Mouse (Mus musculus): Measurements from ENCODE around the gene Foxa3. TPM values are rescaled to one million over a fixed set of nuclear protein-coding genes. Genes with fewer than 3 reads are reported as not detected.
A peak's percentile ranks its signal among the peaks of the same experiment; 100 is the strongest.

The Foxa3 gene
- polyA plus RNA-seq, 1 experiment from 2014 or later: 0.56 TPM

GRCm38 (mm10) chr7:19054777-19055076, 31.4 kb upstream of the Foxa3 start:
- Histone ChIP-seq H3K36me3 (ENCODE audit: control insufficient read depth, insufficient read depth, low read length) (peaks cover 43% of the 10 kb centered on the region), H3K4me3 (ENCODE audit: low read depth, low read length) (no peak overlapping the region), H3K4me2 (ENCODE audit: low read depth, low read length) (peak overlapping the region; percentile 40), H3K9ac (ENCODE audit: low read depth, low read length) (0 out of 2 replicates have a peak overlapping the region, but pooled peaks have one; percentile 34), H3K4me1 (ENCODE audit: control insufficient read depth, insufficient read depth, low read length) (no peaks in the 10 kb centered on the region), H3K27me3 (replicated peaks; ENCODE audit: control insufficient read depth, insufficient read depth, low read length) (no peaks in the 10 kb centered on the region), H3K9me3 (ENCODE audit: control insufficient read depth, low read length) (no peaks in the 10 kb centered on the region), H3K27ac (replicated peaks; ENCODE audit: low read depth, low read length) (no peak overlapping the region)
- DNase-seq (ENCODE audit: low spot score) (no peak), ATAC-seq (ENCODE audit: low read depth) (peak; percentile 15)
- 73% methylated on average over 6 of the region's 9 CpGs for WGBS

GRCm38 (mm10) chr7:19054047-19054776, 30.9 kb upstream of the Foxa3 start, which contains the start of gene Rsph6a:
TSS of gene Rsph6a (plus strand) at chr7:19054690.
- H3K9ac ChIP-seq (ENCODE audit: low read depth, low read length): peak within 1 kb of the TSS; percentile 34; the same call in 1 of the 2 replicates
- no peaks in the 10 kb centered on the region for H3K4me1 ChIP-seq (ENCODE audit: control insufficient read depth, insufficient read depth, low read length)
- ATAC-seq (ENCODE audit: low read depth) (peak; percentile 73), DNase-seq (ENCODE audit: low spot score) (peak; percentile 70)
- 27% methylated on average over 24 of the region's 33 CpGs for WGBS
- no peak within 1 kb of the TSS; the same call in 1 of the 2 replicates for H3K27ac ChIP-seq (replicated peaks; ENCODE audit: low read depth, low read length)
- H3K36me3 ChIP-seq (ENCODE audit: control insufficient read depth, insufficient read depth, low read length): peaks cover 48% of the 10 kb centered on the region
- no peaks in the 10 kb centered on the region for H3K9me3 ChIP-seq (ENCODE audit: control insufficient read depth, low read length)
- H3K4me3 ChIP-seq (ENCODE audit: low read depth, low read length): no peak within 1 kb of the TSS
- peak within 1 kb of the TSS; percentile 40 for H3K4me2 ChIP-seq (ENCODE audit: low read depth, low read length)
- no peaks in the 10 kb centered on the region for H3K27me3 ChIP-seq (replicated peaks; ENCODE audit: control insufficient read depth, insufficient read depth, low read length)

- no peaks in the 10 kb centered on the region for H3K4me1 ChIP-seq (ENCODE audit: control insufficient read depth, insufficient read depth, low read length)
- H3K4me3 ChIP-seq (ENCODE audit: low read depth, low read length): no peak overlapping the region
- ATAC-seq (ENCODE audit: low read depth): no peak
- H3K9me3 ChIP-seq (ENCODE audit: control insufficient read depth, low read length): no peaks in the 10 kb centered on the region
- no peak overlapping the region for H3K27ac ChIP-seq (replicated peaks; ENCODE audit: low read depth, low read length)
- 91% methylated on average over 7 of the region's 7 CpGs for WGBS
- H3K27me3 ChIP-seq (replicated peaks; ENCODE audit: control insufficient read depth, insufficient read depth, low read length): no peaks in the 10 kb centered on the region
- H3K9ac ChIP-seq (ENCODE audit: low read depth, low read length): no peak overlapping the region
- no peak overlapping the region for H3K4me2 ChIP-seq (ENCODE audit: low read depth, low read length)
- no peak for DNase-seq (ENCODE audit: low spot score)
- H3K36me3 ChIP-seq (ENCODE audit: control insufficient read depth, insufficient read depth, low read length): peaks cover 59% of the 10 kb centered on the region
Observed at GRCm38 (mm10) chr7:19053136-19053532, 29.8 kb upstream of the Foxa3 start.

GRCm38 (mm10) chr7:19052345-19053135, 29.2 kb upstream of the Foxa3 start:
- Histone ChIP-seq H3K9me3 (ENCODE audit: control insufficient read depth, low read length) (no peaks in the 10 kb centered on the region), H3K4me2 (ENCODE audit: low read depth, low read length) (no peak overlapping the region), H3K4me3 (ENCODE audit: low read depth, low read length) (no peak overlapping the region), H3K9ac (ENCODE audit: low read depth, low read length) (no peak overlapping the region), H3K4me1 (ENCODE audit: control insufficient read depth, insufficient read depth, low read length) (no peaks in the 10 kb centered on the region), H3K36me3 (ENCODE audit: control insufficient read depth, insufficient read depth, low read length) (peaks cover 65% of the 10 kb centered on the region), H3K27me3 (replicated peaks; ENCODE audit: control insufficient read depth, insufficient read depth, low read length) (no peaks in the 10 kb centered on the region), H3K27ac (replicated peaks; ENCODE audit: low read depth, low read length) (no peak overlapping the region)
- DNase-seq (ENCODE audit: low spot score) (no peak), ATAC-seq (ENCODE audit: low read depth) (no peak)
- WGBS: 90% methylated on average over 15 of the region's 15 CpGs

GRCm38 (mm10) chr7:19051161-19051560, 27.8 kb upstream of the Foxa3 start:
- Histone ChIP-seq H3K9me3 (ENCODE audit: control insufficient read depth, low read length) (no peaks in the 10 kb centered on the region), H3K4me3 (ENCODE audit: low read depth, low read length) (no peak overlapping the region), H3K36me3 (ENCODE audit: control insufficient read depth, insufficient read depth, low read length) (peaks cover 79% of the 10 kb centered on the region), H3K27me3 (replicated peaks; ENCODE audit: control insufficient read depth, insufficient read depth, low read length) (no peaks in the 10 kb centered on the region), H3K27ac (replicated peaks; ENCODE audit: low read depth, low read length) (no peak overlapping the region), H3K4me1 (ENCODE audit: control insufficient read depth, insufficient read depth, low read length) (no peaks in the 10 kb centered on the region), H3K9ac (ENCODE audit: low read depth, low read length) (no peak overlapping the region), H3K4me2 (ENCODE audit: low read depth, low read length) (no peak overlapping the region)
- no peak for ATAC-seq (ENCODE audit: low read depth)
- no peak for DNase-seq (ENCODE audit: low spot score)
- WGBS: 57% methylated on average over 4 of the region's 4 CpGs

GRCm38 (mm10) chr7:19050172-19050571, 26.8 kb upstream of the Foxa3 start:
- no peaks in the 10 kb centered on the region for H3K4me1 ChIP-seq (ENCODE audit: control insufficient read depth, insufficient read depth, low read length)
- H3K9me3 ChIP-seq (ENCODE audit: control insufficient read depth, low read length): no peaks in the 10 kb centered on the region
- H3K9ac ChIP-seq (ENCODE audit: low read depth, low read length): no peak overlapping the region
- no peaks in the 10 kb centered on the region for H3K27me3 ChIP-seq (replicated peaks; ENCODE audit: control insufficient read depth, insufficient read depth, low read length)
- H3K36me3 ChIP-seq (ENCODE audit: control insufficient read depth, insufficient read depth, low read length): peaks cover 89% of the 10 kb centered on the region
- no peak for DNase-seq (ENCODE audit: low spot score)
- WGBS: 83% methylated on average over 8 of the region's 8 CpGs
- no peak overlapping the region for H3K27ac ChIP-seq (replicated peaks; ENCODE audit: low read depth, low read length)
- ATAC-seq (ENCODE audit: low read depth): no peak
- no peak overlapping the region for H3K4me2 ChIP-seq (ENCODE audit: low read depth, low read length)
- no peak overlapping the region for H3K4me3 ChIP-seq (ENCODE audit: low read depth, low read length)

- no peak overlapping the region for H3K4me2 ChIP-seq (ENCODE audit: low read depth, low read length)
- H3K27me3 ChIP-seq (replicated peaks; ENCODE audit: control insufficient read depth, insufficient read depth, low read length): no peaks in the 10 kb centered on the region
- H3K9ac ChIP-seq (ENCODE audit: low read depth, low read length): no peak overlapping the region
- no peaks in the 10 kb centered on the region for H3K9me3 ChIP-seq (ENCODE audit: control insufficient read depth, low read length)
- DNase-seq (ENCODE audit: low spot score) (no peak), ATAC-seq (ENCODE audit: low read depth) (no peak)
- H3K4me3 ChIP-seq (ENCODE audit: low read depth, low read length): no peak overlapping the region
- H3K4me1 ChIP-seq (ENCODE audit: control insufficient read depth, insufficient read depth, low read length): no peaks in the 10 kb centered on the region
- H3K36me3 ChIP-seq (ENCODE audit: control insufficient read depth, insufficient read depth, low read length): peaks cover 94% of the 10 kb centered on the region
- no peak overlapping the region for H3K27ac ChIP-seq (replicated peaks; ENCODE audit: low read depth, low read length)
- 90% methylated on average over 4 of the region's 5 CpGs for WGBS
Observed at GRCm38 (mm10) chr7:19049252-19049651, 25.9 kb upstream of the Foxa3 start.

- no peaks in the 10 kb centered on the region for H3K4me1 ChIP-seq (ENCODE audit: control insufficient read depth, insufficient read depth, low read length)
- ATAC-seq (ENCODE audit: low read depth) (no peak), DNase-seq (ENCODE audit: low spot score) (no peak)
- H3K9me3 ChIP-seq (ENCODE audit: control insufficient read depth, low read length): no peaks in the 10 kb centered on the region
- 81% methylated on average over 14 of the region's 14 CpGs for WGBS
- H3K4me3 ChIP-seq (ENCODE audit: low read depth, low read length): no peak overlapping the region
- H3K4me2 ChIP-seq (ENCODE audit: low read depth, low read length): no peak overlapping the region
- no peaks in the 10 kb centered on the region for H3K27me3 ChIP-seq (replicated peaks; ENCODE audit: control insufficient read depth, insufficient read depth, low read length)
- peaks cover 98% of the 10 kb centered on the region for H3K36me3 ChIP-seq (ENCODE audit: control insufficient read depth, insufficient read depth, low read length)
- no peak overlapping the region for H3K27ac ChIP-seq (replicated peaks; ENCODE audit: low read depth, low read length)
- H3K9ac ChIP-seq (ENCODE audit: low read depth, low read length): no peak overlapping the region
Observed at GRCm38 (mm10) chr7:19048006-19048527, 24.7 kb upstream of the Foxa3 start.

Data from embryonic facial prominence, embryonic 14.5 days (tissue).